Mouse (Mus musculus) monocyte, adult 2 months (primary cell): ENCODE data around the gene Dlgap4.

Experiments
- DNase-seq, 2 experiments: peaks; one replicate each; pipeline ENCODE4 v3.0.0; 2022; ENCODE audit warnings: low spot score in 2 of 2, low read depth in 1 of 2

The Dlgap4 gene

DNA sequence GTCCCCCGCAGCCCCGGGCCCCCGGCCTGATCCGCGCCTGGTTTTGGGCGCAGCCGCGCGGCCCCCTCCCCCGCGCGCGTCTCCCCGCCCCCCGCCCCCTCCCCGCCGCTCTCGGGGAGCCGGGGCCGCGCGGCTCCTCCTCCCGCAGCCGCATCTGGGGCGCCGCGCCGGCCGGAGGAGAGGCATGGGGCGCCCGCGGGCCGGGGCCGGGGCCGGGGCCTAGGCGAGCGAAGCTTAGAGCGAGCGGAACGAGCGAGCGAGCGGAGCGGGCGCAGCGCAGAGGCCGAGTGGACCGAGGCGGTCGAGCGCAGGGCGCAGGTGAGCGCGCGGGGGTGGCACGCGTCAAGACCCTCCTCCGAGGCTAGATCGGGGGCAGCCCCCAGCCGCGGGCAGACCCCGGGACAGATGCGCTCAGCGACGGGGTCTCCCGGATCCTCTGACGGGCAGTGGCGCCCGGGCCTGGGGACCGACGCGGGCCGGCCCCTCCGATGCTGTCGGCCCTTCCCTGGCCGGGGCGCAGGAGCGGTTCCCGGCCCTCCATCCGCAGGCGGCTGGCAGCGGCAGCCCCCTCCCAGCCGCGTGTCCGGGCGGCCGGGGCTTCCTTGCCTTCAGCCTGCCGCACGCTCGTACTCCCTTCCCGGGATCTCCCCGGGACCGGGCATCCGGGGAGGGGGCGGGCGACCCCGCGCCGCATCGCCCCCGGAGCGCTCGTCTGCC lies at the start of gene Dlgap4:
Gene Dlgap4, plus strand, starts transcription at position 165 of the 717 bp plus-strand sequence.
- DNase-seq: no peak

DNA sequence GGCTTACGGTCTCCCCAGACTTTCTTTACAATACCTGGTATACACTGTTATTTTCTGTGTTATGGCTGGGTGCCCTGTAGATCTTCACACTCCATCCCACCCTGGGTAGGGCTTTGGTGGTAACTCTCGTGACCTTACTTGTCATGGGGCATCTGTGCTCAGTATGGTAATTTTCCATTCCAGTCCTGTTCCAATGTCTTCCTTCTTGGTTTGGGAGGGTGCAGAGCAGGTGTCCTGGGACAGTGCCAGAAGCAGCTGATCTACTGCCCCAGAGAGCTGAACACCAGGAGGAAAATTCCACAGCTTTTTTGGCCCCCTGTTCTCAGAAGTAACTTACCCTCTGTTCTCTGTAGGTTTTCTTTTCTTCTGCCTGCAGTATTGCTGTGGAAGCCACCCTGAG lies 47.0 kb upstream of the Dlgap4 start:
- no peak for DNase-seq

DNA sequence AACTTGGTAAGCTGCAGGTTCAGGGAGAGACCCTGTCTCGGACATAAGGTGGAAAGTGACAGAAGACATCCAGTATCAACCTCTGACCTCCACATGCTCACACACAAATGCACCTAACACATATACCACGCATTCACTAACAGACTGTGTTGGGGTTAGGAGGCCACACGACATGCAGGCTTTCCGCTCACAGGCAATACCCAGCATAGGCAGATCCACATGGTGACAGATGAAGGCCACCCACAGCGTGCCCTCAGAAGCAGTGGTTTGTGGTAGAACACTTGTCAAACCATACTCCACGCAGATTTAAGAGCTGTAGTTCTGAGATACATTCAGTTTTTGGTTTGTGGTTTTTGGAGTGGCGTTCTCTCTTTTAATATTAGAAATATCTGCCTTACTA lies 44.9 kb upstream of the Dlgap4 start:
- no peak for DNase-seq

DNA sequence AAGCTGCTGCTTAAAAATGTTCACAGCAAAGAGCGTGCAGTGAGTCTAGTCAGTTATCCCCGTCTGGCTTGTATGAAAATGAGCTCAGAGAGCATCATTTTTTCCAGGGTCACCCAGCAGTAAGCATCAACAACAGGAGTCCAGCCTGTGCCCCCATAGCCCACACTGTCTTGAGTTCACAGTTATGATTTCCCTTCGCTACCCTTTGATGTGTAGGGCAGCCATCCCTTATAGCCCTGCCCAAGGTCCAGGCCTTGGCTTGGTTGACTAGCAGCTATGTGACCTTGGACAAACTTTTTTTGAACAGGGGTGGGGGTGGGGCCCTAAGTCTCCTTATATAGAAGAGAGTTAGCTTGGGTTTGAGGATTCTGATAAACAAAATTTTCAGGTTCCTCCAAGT lies 44.2 kb upstream of the Dlgap4 start:
- no peak for DNase-seq

DNA sequence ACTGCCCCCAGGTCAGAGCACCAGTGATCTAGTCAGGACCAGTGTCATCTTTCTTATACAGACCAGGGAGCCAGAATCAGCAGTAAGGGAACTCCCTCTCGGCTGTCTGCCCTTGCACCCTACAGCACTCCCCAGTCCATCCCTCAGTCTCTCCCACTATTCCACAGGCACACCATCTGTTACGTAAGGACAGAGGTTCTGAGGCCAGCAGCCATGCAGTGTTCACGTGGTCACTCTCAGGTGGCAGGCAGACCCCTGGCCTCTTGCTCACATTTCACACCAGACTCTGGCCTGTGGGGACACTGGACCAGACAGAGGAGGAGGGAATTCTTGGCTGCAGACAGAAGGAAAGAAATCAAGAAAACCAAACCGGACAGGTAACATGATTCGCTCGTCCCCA lies 42.0 kb upstream of the Dlgap4 start:
- no peak for DNase-seq

DNA sequence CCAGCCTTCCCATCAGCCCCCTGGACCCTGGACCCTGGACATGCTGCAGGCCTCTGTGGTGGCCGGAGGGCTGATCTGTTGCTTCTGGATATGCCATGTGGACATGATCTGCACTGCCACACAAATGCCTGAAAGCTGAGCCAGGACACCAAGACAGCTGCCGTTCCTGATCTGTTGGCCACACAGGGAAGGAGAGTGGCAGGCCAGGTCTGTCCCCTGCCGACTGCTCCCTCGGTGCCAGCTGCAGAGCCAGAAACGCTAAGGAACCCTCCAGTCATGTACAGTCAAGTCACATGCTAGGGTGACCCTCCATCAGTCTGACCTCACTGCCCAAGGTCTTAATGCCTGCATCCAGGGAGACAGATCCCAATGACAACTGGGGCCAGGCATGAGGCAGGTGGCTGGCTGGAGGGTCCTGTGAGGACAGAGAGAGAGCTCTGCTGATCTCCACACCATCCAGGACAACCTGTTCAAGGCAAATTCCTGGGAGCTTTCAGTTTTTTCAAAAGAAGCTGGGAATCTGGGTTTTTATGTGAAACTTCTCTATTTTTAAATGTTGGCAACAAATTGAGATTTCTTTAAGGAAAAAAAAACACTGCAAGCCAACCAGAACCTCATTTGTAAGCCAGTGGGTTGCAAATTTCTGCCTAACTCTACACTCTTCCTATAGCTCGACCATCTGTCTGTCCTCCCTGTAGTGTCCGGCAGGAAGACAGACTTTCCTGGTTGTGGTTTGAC lies 36.5 kb upstream of the Dlgap4 start:
- no peak for DNase-seq

DNA sequence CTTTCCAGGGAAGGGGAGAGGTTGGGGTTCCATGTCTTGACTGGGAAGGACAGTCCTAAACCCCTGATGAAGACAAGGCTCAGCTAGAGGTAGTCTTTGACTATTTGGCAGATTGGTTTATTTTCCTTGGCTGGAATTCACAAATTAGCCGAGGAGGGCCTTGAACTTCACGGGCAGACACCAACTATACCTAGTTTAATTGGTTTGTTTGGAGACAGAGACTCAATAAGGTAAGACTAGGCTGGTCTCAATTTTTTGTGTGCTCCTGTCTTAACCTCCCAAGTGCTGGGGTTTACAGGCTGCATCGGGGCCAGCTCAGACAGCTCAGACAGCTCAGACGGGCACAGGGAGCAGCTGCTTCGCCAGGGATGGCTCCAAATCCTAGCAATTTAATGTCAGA lies 33.0 kb upstream of the Dlgap4 start:
- no peak for DNase-seq

DNA sequence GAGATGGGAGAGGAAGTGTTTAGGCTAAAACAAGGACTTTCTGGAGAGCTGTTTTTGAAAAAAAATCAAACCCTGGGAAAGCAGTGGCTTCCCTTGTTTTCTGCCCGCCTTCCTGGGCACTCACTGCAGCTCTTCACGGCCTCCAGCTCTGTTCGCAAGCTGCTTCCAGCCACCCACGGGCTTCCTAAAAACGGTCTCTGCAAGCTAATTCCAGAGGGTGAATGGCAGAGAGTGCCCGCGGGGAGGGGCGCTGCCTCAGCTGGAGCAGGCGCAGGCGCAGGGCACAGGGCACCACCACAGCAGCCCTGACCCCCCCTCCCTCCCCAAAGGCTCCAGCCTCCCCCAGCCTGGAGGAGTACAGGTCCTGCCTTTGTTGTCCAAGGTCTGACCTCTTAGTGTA lies 32.3 kb upstream of the Dlgap4 start:
- no peak for DNase-seq

DNA sequence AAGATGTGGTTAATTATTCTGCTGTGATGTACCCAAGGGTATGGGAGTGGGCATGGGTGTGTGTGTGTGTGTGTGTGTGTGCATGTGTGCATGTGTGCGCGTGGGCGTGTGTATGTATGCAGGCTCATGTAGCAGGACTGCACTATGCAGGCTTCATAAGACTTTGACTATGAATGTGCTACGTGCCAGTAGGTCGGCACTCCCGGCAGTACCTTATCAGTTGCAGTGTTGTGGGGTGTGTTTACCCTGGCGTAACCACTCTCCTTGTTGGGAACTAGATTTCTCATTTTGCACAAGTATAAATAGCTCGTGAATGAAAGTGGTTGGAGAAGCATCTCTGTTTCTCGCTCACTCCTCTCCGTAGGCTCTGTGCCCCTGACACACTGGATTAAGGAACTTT lies 30.6 kb upstream of the Dlgap4 start:
- no peak for DNase-seq

DNA sequence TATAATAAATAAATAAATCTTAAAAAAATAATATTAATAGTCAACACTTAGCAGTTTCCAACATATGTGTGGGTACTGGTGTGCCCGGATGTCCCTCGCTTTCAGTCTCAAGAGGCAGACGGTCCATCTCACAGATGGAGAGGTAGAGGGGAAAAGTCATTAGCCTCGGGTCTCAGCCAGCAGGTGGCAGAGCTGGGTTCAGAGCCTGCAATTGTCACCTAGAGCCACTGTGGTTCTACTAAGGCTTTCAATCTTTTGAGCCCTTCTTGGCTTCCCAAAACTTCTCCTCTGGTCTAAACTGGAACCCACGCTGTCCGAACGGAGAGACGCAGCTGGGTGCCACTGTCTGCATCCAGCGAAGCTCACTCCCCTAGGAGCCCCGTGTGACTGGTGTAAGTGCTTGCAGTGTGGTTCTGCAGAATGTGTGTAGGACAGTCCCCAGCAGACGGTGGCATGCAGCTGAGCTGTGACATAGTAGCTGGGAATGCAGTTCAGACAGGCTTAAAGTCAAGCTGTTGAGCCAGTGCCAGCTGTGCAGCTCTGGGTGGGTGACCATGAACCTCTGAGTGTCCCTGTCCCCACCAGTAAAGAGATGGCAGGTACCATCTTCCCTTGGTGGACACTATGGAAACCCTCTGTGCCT lies 29.2 kb upstream of the Dlgap4 start:
- no peak for DNase-seq

DNA sequence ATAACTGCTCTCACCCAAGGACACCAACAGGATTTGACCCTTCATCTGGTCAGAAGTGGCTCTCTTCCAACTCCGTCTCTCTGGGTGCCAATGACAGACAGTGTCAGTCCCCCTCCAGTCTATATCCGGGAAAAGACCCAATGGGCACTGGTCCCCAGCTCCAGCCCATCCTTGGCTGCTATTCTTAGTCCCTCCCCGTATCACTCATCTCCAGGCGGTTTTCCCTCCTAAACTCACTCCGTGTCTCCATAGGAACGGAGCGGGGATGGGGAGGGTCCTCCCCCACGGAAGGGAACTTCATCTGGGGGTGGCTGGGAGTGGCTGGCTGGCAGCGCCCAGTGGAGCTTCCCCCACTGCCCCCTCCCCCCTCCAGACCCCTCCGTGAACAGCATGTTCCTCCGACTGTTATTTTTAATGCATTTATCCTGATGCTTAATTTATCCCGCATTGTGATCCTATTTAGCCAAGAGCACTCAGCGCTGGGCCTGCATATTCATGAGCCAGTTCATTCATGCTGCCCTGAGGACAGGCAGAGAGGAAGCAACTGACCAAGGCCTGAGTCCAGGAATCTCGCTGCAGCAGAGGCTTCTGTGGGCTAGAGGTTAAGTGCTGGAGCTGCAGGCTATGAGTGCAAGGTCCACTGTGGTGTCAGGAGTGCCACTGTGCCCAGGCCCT lies 28.6 kb upstream of the Dlgap4 start:
- DNase-seq: no peak

DNA sequence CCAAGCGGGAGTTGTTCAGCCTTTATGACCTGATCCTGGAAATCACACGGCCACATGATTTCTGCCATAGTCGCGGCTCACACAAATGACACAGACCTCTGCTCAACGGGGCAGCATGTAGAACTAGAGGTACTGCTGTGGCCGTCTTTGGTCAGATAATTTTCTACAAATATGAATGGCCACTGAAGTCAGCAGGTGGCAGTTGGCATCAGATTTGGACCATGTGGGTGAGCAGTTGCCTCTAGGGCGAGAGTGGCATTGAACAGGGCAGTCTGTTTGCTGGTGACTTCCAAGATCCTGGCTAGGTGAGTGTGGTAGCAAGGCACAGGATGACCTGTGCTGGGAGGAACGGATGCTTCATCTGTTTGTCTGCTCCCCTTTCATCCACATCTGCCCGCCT lies 24.0 kb upstream of the Dlgap4 start:
- no peak for DNase-seq

DNA sequence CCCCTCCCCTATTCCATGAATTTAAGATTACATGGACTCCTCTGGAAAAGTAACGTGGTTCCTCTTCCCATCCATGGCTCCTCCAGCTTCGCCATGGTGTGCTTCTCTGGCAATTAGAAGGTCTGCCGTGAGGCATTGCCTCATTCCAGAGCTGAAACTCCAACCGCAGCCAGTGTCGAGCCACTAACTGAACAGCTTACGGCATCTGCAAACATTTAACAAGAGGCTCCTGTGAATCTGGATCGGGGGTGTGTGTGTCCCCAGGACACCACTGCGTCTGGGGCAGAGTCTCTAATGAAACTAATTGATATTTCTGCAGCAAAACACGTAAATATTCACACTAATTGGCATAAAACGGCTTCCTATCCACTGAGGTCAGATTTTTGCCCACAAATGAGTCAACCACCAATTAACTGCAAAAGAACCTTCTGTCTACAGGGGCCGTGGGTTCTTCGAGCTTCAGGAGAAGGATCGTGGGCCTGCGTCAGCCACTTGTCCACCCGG lies 18.5 kb upstream of the Dlgap4 start:
- DNase-seq: no peak

DNA sequence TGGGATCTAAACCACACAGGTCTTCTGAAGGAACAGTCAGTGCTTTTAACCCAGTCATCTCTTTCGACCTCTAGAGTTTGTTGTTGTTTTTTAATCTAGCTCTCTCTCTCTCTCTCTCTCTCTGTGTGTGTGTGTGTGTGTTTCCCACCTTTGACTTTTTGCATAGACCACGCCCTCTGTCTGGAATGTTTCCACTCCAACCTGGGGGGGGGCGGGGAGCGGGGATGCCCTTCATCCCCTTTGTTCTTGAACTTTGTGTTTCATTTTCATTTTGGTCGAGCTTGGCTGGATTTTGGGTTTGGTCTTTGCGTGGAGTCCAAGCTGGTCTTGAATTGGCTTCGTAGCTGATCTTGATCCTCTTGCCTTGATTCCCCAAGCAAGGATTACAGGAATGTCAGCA lies 10.9 kb upstream of the Dlgap4 start:
- DNase-seq: no peak

DNA sequence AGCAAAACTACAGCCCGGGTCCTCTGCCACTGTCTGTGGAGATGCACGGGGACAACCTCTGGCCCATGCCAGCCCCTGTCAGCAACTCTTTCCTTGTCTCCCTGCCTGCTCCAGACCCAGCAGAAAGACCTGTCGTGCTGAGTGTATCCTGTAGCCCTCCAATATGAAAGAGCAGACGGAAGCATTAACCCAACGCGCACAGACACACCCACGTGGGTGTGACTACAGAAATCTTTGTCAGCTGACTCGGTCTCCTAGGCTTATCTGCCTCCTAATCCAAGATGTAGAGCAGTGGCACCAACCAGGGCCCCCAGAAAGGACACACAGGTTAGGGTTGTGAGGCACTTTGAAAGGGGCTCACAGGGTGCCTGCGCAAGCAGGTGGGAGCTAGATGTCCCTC lies 9.8 kb upstream of the Dlgap4 start:
- no peak for DNase-seq

DNA sequence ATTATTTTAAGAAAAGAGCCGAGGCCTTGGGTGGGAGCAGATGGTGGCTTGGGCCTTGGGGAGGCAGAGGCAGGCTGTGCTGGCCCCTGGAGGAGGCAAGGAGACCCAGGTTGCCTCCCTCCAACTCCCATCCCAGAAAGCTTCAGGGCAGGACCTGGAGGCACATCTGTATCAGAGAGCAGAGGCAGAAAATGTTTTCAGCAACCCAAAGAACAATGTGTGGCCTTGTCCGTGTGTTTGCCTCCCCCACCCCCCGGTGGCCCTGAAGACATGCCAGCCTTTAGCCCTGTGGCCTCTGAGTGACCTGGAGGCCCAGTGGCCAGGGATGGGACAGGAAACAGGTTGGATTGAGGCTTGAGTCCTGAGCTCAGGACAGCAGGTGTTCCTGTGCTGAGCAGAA lies 8.4 kb upstream of the Dlgap4 start:
- DNase-seq: no peak

DNA sequence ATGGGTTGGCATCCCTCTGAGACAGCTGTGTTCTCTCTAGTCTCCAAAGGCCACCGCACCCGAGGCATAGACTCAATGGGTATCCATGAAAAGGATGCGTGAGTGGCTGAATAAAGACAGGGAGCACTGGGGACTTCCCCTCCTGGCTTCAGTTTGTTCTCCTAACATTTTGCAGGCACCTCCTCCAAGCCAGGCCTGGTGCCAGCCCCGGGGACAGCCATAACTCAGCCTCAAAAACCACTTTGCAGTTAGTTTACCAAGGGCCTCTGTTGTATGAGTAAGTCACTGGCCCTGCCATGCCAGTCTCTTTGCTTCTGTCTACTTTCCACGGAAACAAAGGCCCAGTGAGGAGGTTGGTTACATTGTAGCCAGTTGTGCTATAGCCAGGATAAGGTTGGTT lies 7.5 kb upstream of the Dlgap4 start:
- DNase-seq: no peak

DNA sequence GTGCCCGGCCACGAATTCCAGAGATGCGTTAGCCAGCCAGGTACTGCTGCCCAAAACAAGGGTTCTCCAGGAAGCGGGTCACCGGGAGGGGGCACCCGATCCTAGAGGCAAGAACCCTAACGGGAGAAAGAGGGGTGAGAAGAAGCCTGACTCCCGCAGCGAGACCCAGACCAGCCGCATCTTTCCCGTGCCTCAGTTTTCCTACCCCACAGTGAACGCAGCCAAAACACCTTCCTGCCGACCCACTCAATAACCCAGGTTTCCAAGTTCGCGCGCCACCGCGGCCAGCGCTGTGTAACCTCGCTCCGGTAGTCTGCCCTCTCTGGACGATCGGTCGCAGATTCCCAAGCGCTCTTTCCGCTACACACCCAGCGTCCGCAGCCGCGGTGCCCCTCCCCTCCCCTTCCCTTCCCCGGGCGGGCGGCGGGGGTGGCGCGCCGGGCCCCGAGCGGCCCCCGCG lies 394 bp upstream of the Dlgap4 start:
- DNase-seq: no peak

DNA sequence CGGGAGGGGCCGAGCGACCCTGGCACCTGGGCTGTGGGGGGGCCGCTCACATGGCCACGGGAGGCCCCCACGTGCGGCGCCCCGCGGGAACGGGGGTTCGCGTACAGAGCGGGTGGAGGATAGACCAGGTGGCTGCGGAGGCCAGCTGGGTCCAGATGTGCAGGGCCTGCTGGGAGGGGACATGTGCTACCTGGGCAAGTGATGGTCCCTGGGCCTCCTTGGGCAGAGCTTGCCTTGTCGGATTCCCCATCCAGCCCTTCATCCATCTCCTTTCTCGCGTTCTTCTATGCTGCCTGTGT lies 702 bp downstream of the Dlgap4 start:
- no peak for DNase-seq

DNA sequence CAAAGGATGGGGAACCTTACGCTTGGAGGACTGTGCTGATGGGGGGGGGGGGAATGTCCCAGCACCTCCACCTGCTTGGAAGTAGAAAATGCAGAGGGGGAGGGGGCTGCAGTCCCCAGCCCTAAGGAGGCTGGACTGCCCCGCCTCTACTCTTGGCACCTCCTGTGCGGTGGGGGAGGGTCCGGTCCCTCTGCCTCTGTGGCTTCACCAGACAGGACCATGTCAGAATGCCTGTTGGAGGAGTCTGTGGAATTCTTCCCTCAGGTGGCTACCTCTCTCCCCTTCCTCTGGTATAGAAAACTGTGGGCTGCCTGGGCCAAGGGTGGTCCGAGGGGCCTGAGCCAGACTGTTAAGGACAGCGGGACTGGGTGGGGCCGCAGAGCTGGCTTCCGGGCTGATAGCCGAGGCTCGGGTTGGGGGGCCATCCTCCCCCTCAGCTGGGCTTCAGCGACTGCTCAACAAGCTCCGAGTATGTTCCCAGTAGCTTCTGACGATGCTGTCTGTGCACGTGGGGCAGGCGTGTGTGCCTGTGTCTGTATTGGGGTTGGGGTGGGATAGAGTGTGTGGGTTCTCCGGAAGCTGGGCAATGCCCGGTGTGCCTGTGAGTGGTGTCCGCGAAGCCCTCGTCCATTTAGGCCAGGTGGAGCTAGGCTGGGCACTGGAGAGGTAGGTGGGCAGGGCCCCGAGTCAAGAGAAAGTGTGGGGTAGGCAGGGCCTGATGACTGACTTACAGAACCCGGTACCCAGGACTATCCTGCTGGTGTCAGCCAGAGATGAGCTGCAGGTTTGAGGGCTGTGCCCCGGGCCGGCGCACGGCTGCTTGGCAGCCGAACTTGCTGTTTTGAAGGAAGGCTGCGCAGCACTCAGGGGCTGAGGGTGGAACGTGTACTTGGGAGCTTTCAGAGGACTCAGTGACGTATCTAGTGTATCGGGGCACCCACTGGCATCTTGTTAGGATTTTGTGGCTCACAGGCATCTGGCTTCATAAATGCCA lies 1.5 kb downstream of the Dlgap4 start:
- no peak for DNase-seq

DNA sequence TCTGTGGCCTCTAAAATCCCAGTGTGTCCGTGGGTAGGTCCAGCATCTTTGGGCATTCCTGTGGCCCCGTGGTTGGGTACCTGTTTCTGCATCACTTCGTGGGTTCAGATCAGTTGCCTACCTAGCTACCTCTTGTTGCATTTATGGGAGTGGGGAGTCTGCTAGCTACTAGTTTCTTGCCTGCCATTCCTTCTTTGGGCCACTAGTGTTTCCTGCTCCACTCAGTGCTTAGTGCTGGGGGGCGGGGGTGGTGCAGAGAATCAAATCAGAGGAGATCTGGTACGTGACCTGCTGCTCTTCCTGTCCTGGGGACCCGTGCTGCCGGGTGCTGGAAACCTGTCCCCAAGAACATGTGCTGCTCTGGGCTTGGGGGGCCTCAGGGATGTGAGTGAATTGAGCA lies 3.0 kb downstream of the Dlgap4 start:
- DNase-seq: no peak
